In the genomic region with DNA sequence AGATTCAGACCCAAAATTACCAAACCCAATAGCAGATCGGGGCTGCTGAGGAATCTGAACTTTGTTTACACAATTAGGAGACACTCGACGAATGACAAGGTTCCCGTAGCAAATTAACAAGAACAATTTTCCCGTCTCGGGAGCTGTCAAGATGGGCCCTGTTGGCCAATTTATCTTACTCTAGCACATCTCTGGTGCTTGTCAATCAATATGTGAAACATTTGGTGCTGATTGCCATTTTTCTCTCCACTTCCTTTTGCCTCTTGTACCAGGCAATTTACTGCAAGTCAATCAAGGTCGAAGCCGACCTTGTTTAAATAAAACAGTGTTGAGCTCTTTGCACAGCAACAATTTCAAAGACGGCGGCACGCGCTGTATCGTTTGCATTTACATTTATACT, we compare ENCODE assay signal across 15 mouse cellular contexts.
"Had no signal": no experiment of that assay in that cellular context is flagged by ENCODE, and none has a peak within 500 bp of the region (broad histone marks: within the 10 kb centered on the region; RNA-seq: fewer than 3 reads in every experiment).

No protein-coding gene starts in this region.

- H3K36me3 ChIP-seq: kidney, embryonic 15.5 days; limb, embryonic 13.5 days; midbrain, embryonic 13.5 days; neural tube, embryonic 13.5 days; stomach, embryonic 15.5 days had no signal

- H3K4me3 ChIP-seq: kidney, embryonic 15.5 days; limb, embryonic 13.5 days; midbrain, embryonic 13.5 days; neural tube, embryonic 13.5 days; stomach, embryonic 15.5 days had no signal

- ATAC-seq: midbrain, embryonic 13.5 days had no signal

- H3K27me3 ChIP-seq: kidney, embryonic 15.5 days; limb, embryonic 13.5 days; midbrain, embryonic 13.5 days; neural tube, embryonic 13.5 days; stomach, embryonic 15.5 days had no signal

- H3K9ac ChIP-seq: kidney, embryonic 15.5 days; limb, embryonic 13.5 days; liver, embryonic 14.5 days; midbrain, embryonic 13.5 days; neural tube, embryonic 13.5 days; stomach, embryonic 15.5 days had no signal

- H3K4me2 ChIP-seq: kidney, embryonic 15.5 days; limb, embryonic 13.5 days; midbrain, embryonic 13.5 days; neural tube, embryonic 13.5 days; stomach, embryonic 15.5 days had no signal

- H3K4me1 ChIP-seq: kidney, embryonic 15.5 days; stomach, embryonic 15.5 days had no signal

- DNase-seq: kidney, adult 11 months; kidney, postnatal 36 days; left cerebral cortex, postnatal 4 days; lung, adult 18-20 months; retina, postnatal 1 day; right cerebral cortex, postnatal 4 days; spleen, adult 18-20 months; thymus, adult 2 months; thymus, postnatal 25 days had no signal

- H3K27ac ChIP-seq: kidney, embryonic 15.5 days; limb, embryonic 13.5 days; liver, embryonic 14.5 days; midbrain, embryonic 13.5 days; neural tube, embryonic 13.5 days; stomach, embryonic 15.5 days had no signal

- H3K9me3 ChIP-seq: kidney, embryonic 15.5 days; limb, embryonic 13.5 days; midbrain, embryonic 13.5 days; neural tube, embryonic 13.5 days; stomach, embryonic 15.5 days had no signal
